Mouse (Mus musculus) C2C12 (cell line): ENCODE results near the gene Arpp21.

Experiments used
- CEBPB ChIP-seq: IDR thresholded peaks from one replicate; pipeline ENCODE4 v1.6.1; 2011; ENCODE audit warnings: low read depth, mild to moderate bottlenecking, control low read depth, moderate library complexity
- CTCF ChIP-seq: IDR thresholded peaks from one replicate; pipeline ENCODE4 v1.5.1; 2011; ENCODE audit not compliant: control insufficient read depth, insufficient read depth, insufficient read length
- FOSL1 ChIP-seq: IDR thresholded peaks from one replicate; pipeline ENCODE4 v1.8.0; 2011; ENCODE audit warnings: mild to moderate bottlenecking, low read length; ENCODE audit not compliant: poor library complexity, insufficient read depth, severe bottlenecking
- MAX ChIP-seq: IDR thresholded peaks from one replicate; pipeline ENCODE4 v1.6.1; 2011; ENCODE audit warnings: mild to moderate bottlenecking, control low read depth
- MYOD1 ChIP-seq: IDR thresholded peaks from one replicate; pipeline ENCODE4 v1.6.1; 2011; ENCODE audit warnings: low read depth; ENCODE audit not compliant: control insufficient read depth, insufficient read length
- MYOG ChIP-seq: IDR thresholded peaks from one replicate; pipeline ENCODE4 v1.6.1; 2011; ENCODE audit not compliant: control insufficient read depth, insufficient read length; ENCODE audit errors: extremely low read depth
- USF1 ChIP-seq: IDR thresholded peaks from one replicate; pipeline ENCODE4 v1.6.1; 2011; ENCODE audit warnings: low read depth, mild to moderate bottlenecking, control low read depth, moderate library complexity

GRCm38 (mm10) chr9:112182738-112183137 lies 53.0 kb downstream of the Arpp21 start:
- TF ChIP-seq MYOD1 (no peak), CTCF (no peak), USF1 (no peak), CEBPB (no peak), MAX (no peak), MYOG (no peak), FOSL1 (no peak)
